Mouse (Mus musculus): ENCODE measurements around the gene Aldh4a1. TPM values are rescaled to one million over a fixed set of nuclear protein-coding genes. Genes with fewer than 3 reads are reported as not detected.

Gene Aldh4a1
- total and polyA plus RNA-seq, 2 experiments from 2014 or later, result 26.6 to 43.3 TPM

DNA sequence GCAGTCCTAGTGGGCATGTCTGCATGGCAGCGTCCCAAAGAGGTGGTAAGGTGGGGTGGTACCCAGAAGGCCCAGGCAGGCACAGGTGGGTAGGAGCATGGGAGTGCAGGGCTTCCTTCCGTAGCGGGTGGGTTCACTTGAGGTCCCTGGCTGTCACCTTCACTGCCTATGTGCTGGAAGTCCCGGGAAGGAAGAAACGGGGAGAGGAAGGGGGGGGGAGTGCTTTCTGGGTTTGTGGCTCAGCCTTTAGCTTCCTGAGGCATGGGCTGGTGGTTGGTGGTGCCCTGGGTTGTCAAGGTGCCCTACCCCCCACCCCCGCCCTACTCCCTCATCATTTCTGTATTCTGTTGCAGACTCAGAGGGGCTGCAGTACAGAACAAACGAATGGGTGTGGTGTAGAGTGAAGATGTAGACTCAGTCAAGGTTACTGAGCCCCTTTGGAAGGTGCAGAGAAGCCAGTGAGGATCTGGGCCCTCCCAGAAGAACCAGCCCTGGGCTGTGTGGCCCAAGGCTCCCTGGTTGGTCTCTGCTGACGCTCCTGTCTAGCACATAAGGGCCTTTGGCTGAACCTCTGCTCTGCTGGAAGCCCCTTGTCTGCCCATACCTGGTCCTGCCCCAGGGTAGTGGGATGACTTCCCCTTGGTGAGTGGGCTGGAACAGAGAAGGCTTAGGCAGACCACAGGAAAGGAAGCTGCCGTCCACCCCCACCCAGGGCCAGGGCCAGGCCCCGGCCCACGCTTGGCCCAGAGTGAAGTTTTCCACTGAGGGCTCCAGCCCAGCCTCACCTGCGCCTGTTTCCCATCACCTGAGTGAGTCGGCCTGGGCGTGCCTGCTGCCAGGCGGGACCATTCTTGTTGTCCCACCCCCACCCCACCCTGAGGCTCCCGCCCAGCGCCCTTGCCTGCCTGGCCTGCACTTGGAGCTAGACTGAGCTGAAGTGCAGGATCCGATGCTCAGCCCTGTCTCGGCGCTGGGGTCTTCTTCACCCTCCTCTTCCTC, 25.1 kb upstream of the Aldh4a1 start:
- H3K4me2 ChIP-seq (ENCODE audit: low read depth, low read length), result 0 out of 2 replicates have a peak overlapping the region, but pooled peaks have one; percentile 5
- H3K9ac ChIP-seq (replicated peaks; ENCODE audit: low read length), result no peak overlapping the region
- DNase-seq (ENCODE audit: low spot score) (no peak), ATAC-seq (no peak)
- H3K27me3 ChIP-seq (ENCODE audit: insufficient read depth, low read length), result no peaks in the 10 kb centered on the region
- WGBS, result 59% methylated on average over 20 of the region's 20 CpGs
- TF ChIP-seq CTCF (IDR thresholded peaks at IDR 0.05; ENCODE audit: low read depth), result no peak
- H3K27ac ChIP-seq, result peak overlapping the region; percentile 48; the same call in 1 of the 2 replicates
- H3K36me3 ChIP-seq (ENCODE audit: insufficient read depth, low read length), result no peaks in the 10 kb centered on the region
- no peaks in the 10 kb centered on the region for H3K9me3 ChIP-seq (ENCODE audit: low read length)
- H3K4me1 ChIP-seq (ENCODE audit: insufficient read depth, low read length), result peaks cover 42% of the 10 kb centered on the region
- no peak overlapping the region for H3K4me3 ChIP-seq (ENCODE audit: low read length)

DNA sequence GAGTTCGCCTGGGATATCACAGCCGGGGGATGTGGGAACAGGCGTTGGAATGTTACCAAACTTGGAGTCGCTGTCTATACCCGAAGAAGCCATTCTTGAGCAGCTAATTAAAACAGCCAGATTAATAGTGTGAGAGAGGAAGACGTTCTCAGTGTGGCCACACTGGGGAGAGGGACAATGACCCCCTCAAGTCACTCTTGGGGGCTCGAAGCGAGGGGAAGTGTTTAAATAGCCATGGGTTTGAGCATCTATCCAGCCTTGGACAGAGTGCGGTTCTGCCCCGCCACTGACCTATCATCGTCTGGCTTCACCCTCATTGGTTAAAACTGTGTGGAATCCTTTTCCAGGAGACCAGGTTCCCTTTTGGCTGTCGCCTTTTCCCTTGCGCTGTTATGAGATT, 24.3 kb upstream of the Aldh4a1 start:
- H3K27me3 ChIP-seq (ENCODE audit: insufficient read depth, low read length), result no peaks in the 10 kb centered on the region
- no peak for DNase-seq (ENCODE audit: low spot score)
- ATAC-seq, result no peak
- no peaks in the 10 kb centered on the region for H3K36me3 ChIP-seq (ENCODE audit: insufficient read depth, low read length)
- peak overlapping the region; percentile 21; the same call in 1 of the 2 replicates for H3K9ac ChIP-seq (replicated peaks; ENCODE audit: low read length)
- WGBS, result 33% methylated on average over 13 of the region's 13 CpGs
- H3K4me2 ChIP-seq (ENCODE audit: low read depth, low read length), result peak overlapping the region; percentile 44; the same call in 1 of the 2 replicates
- no peak for TF ChIP-seq CTCF (IDR thresholded peaks at IDR 0.05; ENCODE audit: low read depth)
- no peak overlapping the region for H3K4me3 ChIP-seq (ENCODE audit: low read length)
- peak overlapping the region; percentile 73 for H3K27ac ChIP-seq
- H3K4me1 ChIP-seq (ENCODE audit: insufficient read depth, low read length), result peaks cover 42% of the 10 kb centered on the region
- H3K9me3 ChIP-seq (ENCODE audit: low read length), result no peaks in the 10 kb centered on the region

DNA sequence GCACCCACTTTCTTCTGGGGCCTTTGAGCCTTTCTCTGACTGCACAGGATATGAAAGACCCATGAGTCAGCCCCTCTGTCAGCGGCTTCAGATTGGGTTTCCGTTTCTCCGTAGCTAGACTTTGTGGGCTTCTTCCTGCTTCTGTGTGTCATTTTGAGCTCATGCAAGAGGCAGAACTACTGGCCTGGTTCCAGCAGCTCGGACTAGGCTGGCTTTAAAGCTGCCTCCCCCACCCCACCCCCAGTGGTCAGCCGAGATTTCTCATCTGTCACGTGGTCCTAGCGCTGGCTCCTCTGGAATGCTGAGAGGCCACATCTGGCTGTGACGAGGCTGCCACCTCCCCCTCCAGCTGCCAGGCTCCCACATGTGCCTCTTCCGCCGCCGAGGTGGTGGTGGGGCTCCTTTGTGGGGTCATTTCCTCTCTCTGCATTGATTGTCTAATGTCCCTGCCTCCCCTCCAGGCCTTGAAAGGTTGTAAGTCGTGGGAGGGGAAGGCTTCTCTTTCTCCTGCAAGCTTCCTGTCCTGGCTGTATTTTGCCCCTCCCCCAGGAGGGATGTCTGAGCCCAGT, 23.6 kb upstream of the Aldh4a1 start:
- 3% methylated on average over 12 of the region's 12 CpGs for WGBS
- peak; percentile 43 for TF ChIP-seq CTCF (IDR thresholded peaks at IDR 0.05; ENCODE audit: low read depth)
- no peaks in the 10 kb centered on the region for H3K27me3 ChIP-seq (ENCODE audit: insufficient read depth, low read length)
- DNase-seq (ENCODE audit: low spot score), result peak; percentile 88
- H3K36me3 ChIP-seq (ENCODE audit: insufficient read depth, low read length), result no peaks in the 10 kb centered on the region
- peaks cover 42% of the 10 kb centered on the region for H3K4me1 ChIP-seq (ENCODE audit: insufficient read depth, low read length)
- H3K9me3 ChIP-seq (ENCODE audit: low read length), result no peaks in the 10 kb centered on the region
- H3K9ac ChIP-seq (replicated peaks; ENCODE audit: low read length), result peak overlapping the region; percentile 21; the same call in 1 of the 2 replicates
- peak overlapping the region; percentile 73 for H3K27ac ChIP-seq
- peak overlapping the region; percentile 44; the same call in 1 of the 2 replicates for H3K4me2 ChIP-seq (ENCODE audit: low read depth, low read length)
- ATAC-seq, result peak; percentile 65
- no peak overlapping the region for H3K4me3 ChIP-seq (ENCODE audit: low read length)

DNA sequence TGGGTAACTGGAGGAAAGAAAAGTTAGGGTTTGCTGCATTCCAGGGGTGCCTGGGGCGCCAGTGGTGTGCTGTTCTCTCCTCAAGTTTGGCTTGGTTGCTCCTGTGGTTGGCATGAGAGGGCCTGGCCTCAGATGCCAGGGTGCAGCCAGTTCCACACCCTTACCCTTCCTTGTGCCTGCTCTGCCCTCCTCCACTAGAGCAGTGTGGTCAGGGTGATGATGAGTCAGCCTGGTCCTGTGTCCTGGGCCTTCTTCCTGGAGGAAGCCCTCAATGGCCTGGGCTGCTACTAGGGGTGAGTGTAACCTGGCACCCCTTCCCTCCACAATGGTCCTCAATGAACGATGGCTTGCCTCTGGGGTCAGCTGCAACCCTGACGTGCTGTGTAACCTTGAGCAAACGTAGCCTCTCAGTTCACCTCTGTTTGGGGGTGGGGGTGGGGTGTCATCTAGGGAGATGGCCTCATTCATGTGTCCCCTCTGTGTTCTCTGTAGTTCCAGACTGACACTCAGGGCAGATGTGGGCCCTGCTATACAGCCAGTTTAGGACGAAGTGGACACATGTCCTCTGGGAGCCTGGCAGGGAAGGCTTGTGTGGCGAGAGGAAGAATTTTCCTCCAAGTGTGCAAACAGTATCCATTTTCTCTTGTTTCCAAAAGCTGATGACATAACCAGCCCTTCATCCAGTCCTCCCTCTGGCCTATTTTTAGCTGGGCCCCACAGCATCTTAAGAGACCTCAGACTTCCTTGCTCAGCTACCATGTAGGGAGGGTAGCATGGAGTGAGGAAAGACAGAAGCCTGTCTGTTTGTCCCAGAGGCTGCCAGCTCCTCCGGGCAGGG, 20.9 kb upstream of the Aldh4a1 start:
- H3K4me3 ChIP-seq (ENCODE audit: low read length), result no peak overlapping the region
- no peak for TF ChIP-seq CTCF (IDR thresholded peaks at IDR 0.05; ENCODE audit: low read depth)
- 73% methylated on average over 7 of the region's 7 CpGs for WGBS
- peaks cover 34% of the 10 kb centered on the region for H3K4me1 ChIP-seq (ENCODE audit: insufficient read depth, low read length)
- H3K27me3 ChIP-seq (ENCODE audit: insufficient read depth, low read length), result no peaks in the 10 kb centered on the region
- H3K27ac ChIP-seq, result 0 out of 2 replicates have a peak overlapping the region, but pooled peaks have one; percentile 17
- DNase-seq (ENCODE audit: low spot score) (no peak), ATAC-seq (no peak)
- H3K9me3 ChIP-seq (ENCODE audit: low read length), result no peaks in the 10 kb centered on the region
- 0 out of 2 replicates have a peak overlapping the region, but pooled peaks have one; percentile 2 for H3K9ac ChIP-seq (replicated peaks; ENCODE audit: low read length)
- peaks cover 8% of the 10 kb centered on the region; the same call in 1 of the 2 replicates for H3K36me3 ChIP-seq (ENCODE audit: insufficient read depth, low read length)
- H3K4me2 ChIP-seq (ENCODE audit: low read depth, low read length), result no peak overlapping the region

DNA sequence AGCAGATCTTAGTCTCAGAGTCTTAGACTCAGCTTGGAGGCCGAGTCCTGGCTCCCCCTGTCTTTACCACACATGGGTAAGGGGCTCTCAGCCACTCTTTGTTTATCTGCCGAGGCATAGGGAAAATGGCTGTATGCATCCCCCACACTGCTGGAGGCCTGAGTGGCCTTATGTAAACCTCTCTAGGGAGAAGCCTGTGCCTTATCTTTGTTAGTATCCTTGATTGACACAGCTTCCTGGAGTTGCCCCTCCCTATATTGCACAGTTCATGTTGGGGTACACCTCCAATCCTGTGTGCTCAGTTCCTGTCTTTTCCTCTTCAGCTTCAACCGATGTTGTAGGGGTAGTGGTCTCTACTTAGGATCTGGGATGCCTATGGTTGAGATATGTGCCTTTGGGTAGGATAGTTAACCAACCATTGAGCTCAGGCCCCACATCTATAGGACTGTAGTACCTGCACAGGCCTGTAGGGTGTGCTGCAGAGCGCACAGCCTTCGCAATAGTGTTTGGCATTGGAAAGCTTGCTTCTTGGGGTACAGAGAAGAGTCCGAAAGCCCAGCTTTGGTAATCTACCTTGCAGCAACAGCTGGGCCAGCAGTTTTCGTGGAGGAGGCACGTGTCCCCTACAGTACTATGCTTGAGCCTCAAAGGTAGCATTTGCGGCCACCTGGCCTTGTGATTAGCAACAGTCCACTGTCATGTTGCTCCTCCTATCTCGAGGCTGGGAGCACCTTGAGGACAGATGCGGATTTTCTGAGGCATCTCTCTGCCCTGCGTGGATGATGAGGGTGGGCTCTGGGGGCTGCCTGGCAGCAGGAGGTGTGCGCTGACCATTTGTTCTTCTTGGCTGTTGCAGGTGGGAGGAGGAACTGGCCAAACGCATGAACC, 20.1 kb upstream of the Aldh4a1 start, which contains the start of gene Gm21969:
Gene Gm21969 (plus strand): TSS at position 830 of the 888 bp plus-strand sequence.
- Histone ChIP-seq H3K27ac (peak within 1 kb of the TSS; percentile 17; the same call in 1 of the 2 replicates), H3K36me3 (ENCODE audit: insufficient read depth, low read length) (peaks cover 8% of the 10 kb centered on the region; the same call in 1 of the 2 replicates), H3K4me2 (ENCODE audit: low read depth, low read length) (no peak within 1 kb of the TSS), H3K9ac (replicated peaks; ENCODE audit: low read length) (0 out of 2 replicates have a peak within 1 kb of the TSS, but pooled peaks have one; percentile 2), H3K27me3 (ENCODE audit: insufficient read depth, low read length) (no peaks in the 10 kb centered on the region), H3K9me3 (ENCODE audit: low read length) (no peaks in the 10 kb centered on the region), H3K4me3 (ENCODE audit: low read length) (no peak within 1 kb of the TSS), H3K4me1 (ENCODE audit: insufficient read depth, low read length) (peaks cover 26% of the 10 kb centered on the region)
- no peak for ATAC-seq
- DNase-seq (ENCODE audit: low spot score), result peak; percentile 52
- TF ChIP-seq CTCF (IDR thresholded peaks at IDR 0.05; ENCODE audit: low read depth), result peak; percentile 88
- WGBS, result 52% methylated on average over 14 of the region's 14 CpGs
